Mouse (Mus musculus) layer of hippocampus, postnatal 10 days (tissue): ENCODE measurements around the gene Cacnb1. TPM values are rescaled to one million over a fixed set of nuclear protein-coding genes. Genes with fewer than 3 reads are reported as not detected.

Experiments used
- DNase-seq, 2 experiments: peaks; one replicate each; pipeline ENCODE4 v3.0.0; 2021; ENCODE audit warnings: low spot score in 2 of 2
- long read RNA-seq: library from polyadenylated mRNA; stranded (forward); transcript quantifications from one replicate; pipeline ENCODE4 v2.0.0, GENCODE M21; 2023
- total RNA-seq, 2 experiments: library from RNA; stranded (reverse); gene quantifications; 2 replicates each; pipeline ENCODE4 v1.2.3; 2021

The Cacnb1 gene
- 100 to 1,000 TPM; 118 TPM for total RNA-seq
- long read RNA-seq, transcript Cacnb1-201 (14 exons, 3,396 nt) = minor isoform, 10 of 55 reads
- long read RNA-seq, transcript Cacnb1-205 (13 exons, 1,745 nt) = major isoform, 20 of 55 reads
- long read RNA-seq, partial matches to known transcripts = 4 of 55 reads
- long read RNA-seq, other reads (novel, unspliced or antisense) = 20 of 55 reads

DNA sequence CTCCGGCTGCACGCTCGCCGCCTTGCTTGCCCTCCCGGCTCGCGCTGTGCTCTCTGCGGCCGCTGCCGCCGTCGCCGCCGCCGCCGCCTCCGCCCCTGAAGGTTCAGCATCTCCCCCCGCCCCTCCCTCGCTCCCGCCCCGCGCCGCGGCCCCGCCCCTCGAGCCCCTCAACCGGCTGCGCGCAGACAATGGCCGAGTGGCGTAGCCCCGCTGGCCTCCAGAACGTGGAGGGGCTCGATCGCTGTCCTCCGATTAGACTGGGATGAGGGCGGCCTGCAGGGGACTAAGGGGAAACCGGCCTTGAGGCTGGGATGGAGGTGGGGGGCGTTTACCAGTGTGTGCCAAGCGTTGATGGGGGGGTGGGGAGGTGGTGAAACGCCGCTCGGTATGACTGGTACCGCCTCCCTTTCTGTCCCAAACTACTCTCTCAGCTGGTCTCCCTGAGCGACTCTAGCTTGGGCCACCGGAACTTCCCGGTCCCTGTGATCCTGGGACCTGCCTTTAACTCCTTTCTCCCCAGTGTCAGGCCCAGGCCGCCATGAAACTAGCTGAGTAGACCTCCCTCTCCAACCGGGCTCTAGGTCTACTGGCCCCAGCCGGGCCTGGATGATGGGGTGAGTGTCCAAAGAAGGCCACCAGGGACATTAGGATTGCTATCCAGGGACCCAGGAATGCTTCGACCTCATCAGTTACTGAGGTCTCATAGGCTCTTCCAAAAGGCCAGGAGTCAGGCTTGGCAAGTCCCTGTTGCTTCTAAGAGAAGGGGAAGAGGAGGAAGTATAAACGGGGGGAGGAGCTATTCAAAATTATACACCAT lies at the start of gene Cacnb1:
Gene Cacnb1, minus strand, starts transcription at position 480 of the 817 bp plus-strand sequence.
- DNase-seq = peak; percentile 69 to 79

DNA sequence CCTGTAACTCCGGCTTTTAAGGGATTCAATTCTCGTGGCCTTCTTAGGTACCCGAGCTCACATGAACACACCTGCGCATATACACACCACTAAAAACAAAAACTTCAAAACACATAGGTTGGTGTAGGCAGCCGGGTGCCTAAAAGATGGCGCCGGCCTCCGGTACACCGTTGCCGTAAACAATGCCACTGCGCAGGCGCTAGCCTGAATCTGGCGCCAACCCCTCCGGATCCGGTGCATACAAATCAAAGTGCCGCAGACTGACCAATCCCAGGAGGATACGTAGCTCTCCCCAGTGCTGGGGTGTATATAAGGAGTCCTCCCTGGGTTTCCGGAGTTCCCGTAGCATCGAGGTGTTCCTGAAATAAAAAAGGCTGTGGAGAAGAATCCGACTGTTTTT lies 44.4 kb upstream of the Cacnb1 start:
- DNase-seq = no peak

DNA sequence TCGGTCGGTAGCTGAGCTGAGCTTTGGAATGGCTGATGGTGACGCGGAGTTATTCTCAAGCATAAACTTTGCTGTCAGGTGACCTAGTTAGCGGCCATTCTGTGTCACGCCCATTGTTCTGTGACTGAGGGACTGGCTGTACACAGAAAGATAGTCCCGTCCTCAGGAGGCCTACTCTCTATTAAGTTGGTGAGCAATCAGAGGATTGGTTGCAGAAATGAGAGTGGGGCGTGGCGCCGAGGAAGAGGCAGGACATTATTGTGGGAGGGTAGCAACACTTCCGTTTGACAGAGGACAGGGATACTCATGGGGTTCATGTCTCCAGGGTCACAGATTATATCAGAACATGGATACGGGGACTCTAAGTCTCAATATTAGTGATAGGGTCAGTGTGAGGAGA lies 43.4 kb upstream of the Cacnb1 start:
- DNase-seq = no peak

DNA sequence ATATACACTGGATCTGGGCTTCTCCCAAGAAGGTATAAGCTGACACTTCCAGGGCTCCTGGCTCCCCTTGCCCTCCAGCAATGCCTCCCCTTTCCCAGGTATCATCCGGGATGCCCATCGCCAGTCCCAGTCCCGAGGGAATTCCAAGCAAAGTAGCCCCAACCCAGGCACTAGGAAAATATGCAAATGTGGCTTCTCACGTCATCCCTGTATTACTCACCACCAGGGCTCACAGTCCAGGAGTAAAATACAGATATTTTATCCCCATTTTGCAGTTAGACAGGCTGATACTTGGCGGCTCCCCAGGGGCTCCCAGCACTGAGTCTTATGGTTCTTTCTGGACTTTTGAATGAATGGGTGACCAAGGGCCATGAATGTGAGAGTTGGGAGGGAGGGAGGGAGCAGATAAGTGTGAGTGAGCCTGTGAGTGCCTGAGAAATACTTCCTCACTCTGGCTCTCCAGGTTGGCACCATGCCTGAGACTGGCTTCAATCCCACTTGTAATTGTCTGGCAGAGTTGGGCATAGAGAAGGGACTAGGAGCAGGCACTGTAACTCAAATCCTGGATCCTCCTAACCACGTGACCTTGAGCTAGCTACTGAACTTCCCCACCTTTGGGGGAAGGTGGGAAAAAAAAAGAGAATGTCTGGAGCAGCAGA lies 39.2 kb upstream of the Cacnb1 start:
- DNase-seq = peak; percentile 66 to 72

DNA sequence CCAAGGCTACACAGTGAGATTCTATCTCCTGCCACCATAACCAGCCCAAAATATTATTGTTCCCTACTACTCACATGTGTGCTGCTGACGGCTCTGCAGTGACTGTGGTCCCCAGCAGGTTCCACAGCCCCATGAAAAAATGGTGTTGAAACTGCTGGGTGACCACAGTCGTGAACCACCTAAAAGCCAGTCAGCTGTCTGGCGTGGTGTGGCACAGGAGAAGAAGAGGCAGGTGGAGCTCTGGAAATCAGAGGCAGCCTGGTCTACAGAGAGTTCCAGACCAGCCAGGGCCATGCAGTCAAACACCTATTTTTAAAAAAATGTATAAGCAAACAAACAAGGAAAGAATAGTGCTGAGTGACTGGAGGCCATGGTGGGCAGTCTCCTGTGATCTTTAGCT lies 38.6 kb upstream of the Cacnb1 start:
- DNase-seq = no peak

DNA sequence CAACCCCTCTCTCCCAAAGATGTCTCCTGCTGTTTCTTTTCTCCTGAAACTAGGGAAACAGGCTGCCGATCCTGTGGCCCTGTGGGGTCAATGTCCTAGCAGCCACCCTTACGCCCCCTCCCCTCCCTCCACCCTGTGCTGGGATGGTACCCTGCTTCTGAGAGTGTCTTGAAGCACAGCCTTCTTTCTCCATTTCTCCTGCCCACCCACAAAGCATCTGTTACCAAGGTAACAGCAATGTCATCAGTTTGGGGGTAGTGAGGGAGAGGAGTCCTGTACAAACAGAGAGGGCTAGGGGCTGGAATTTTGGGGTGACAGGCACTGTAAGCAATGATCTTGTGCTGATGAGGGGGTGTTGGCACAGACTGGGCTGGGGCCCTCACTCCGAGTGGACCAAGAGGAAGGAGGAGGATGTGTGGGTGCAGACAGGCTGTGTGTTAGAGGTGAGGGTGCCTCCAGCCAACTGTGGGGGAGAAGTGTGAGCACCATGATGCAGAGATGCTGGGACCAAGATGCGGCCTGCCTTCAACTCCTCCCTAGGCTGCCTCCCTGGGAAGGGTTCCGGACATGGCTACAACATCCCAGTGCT lies 37.4 kb upstream of the Cacnb1 start:
- no peak for DNase-seq

DNA sequence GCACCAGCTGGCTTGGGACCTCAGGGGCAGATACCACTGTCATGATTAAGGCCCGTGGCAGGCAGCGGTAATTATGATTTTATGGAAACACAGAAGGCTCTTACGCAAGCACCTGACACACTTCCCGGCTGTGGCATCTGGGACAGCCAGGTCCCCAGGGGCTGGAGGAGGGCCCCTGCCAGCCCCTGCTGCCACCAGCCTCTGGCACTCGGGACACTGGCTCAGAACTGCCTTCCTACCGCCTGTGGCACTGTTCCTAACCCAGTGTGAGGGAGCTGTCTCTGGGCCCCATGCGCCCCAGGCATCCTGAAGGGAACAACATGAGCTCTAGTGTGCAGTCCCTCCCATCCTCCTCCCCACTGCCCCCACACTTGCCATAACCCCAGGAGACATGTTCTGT lies 36.8 kb upstream of the Cacnb1 start:
- no peak for DNase-seq

DNA sequence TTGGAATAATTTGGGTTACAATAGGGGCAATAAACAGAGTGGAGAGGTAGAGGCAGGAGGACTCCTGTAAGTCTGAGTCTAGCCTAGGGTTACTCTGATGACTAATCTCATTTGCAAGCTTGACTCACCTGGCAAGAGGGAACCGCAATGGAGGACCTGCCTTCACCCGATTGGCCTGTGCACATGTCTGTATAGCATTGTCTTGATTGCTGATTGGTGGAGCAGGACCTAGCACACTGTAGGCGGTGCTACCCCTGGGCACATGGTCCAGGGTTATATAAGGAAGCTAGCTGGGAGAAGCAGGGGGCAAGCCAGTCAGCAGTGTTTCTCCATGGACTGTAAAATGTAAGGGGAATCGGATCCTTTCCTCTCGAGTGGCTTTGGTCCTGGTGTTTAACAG lies 35.2 kb upstream of the Cacnb1 start:
- no peak for DNase-seq

DNA sequence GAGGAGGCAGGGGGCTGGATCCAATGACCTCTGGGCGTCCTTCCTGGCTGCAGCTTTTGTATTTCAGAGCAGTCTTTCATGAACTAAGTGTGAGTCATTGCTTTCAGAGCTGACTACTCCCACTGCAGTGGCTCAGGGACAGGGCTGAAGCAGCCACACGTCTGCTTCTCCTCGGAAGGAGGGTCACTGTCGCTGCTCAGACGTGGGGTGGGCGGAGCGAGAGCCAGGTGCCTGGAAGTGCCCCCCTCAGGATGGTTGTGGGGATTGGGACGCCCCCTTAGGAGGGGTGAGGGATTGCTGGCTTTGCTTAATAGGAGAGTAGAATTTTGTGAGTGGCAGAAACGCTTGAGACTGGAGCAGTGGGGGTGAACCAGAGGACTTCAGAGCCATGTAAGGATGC lies 34.6 kb upstream of the Cacnb1 start:
- DNase-seq = no peak

DNA sequence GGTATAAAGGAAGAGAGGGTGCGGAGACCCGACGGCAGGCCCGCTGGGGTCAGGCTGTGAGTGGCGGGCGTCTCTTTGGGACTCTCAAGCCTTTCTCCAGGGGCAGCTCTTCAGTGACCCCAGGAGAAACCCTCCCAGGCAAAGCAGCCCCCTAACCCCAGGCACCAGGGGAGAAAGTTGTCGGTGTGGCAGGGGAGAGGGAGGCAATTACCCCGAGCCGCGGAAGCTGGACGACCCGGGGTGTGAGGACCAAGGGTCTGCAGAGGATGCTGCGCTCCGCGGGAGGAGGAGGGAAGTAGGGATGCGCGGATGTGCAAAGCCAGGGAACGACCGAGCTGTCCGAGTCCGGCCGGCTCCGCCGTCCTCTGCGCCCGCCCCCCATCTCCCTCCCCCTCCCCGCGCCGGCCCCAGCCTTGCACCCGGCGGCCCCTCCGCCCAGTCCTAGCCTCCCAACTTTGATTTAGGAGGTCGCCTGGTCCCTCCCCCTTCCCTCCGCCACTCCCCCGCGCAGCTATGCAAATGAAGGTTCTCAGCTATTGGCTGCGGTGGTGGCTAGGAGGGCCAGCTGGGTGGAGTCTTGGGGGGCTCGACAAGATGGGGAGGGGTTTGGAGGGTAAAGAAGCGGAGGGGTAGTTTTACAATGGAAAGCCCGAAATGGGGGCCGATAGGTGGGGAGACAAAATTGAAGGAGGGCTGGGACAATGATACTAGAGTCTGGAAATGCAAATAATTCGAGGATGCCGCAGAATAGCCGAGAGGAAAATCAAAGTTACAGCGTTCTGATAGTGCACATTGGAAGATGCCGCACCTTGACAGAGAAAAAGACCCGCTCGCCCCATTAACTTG lies 30.4 kb upstream of the Cacnb1 start, which contains the start of gene Stac2:
Gene Stac2, minus strand, starts transcription at position 474 of the 846 bp plus-strand sequence.
- peak; percentile 58 to 70 for DNase-seq

DNA sequence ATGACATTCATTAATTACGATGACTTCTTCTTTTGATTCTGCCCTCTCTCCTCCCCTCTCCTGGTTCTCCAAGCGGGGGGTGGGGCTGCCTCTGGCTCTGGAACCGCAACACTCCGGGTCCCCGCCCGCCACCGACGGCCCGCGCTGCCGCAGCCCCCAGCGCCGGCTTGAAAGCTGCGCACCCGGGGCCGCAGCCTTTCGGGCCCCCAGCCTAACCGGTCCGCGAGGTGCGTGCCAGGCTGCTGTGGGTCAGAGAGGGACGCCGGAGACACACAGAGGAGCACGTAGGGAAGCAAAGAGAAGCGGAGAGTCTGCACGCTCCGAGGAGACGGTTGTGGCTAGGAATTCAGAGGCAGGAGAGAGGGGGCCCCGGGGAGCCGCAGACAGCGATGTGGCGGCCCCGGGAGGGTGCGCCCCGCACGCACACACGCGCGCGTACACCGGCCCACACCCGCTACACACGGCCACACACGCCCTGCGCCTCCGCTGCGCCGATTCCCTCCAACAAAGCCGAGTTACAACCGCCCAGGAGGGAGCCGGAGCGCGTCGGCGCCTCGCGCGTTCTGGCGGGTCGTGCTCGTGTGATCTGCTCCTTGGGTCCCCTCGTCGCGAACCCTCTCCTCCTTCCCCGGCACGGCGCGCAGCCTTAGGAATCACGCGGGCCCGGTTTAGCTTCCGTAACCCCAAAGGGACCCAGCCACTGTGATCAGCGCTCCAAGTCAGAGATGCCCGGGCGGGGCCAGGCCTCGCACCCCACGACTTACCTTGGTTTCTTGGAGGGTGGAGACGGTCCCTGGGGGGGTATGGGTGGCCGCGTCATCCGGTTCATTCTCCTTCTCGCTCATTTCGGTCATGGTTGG lies 29.5 kb upstream of the Cacnb1 start:
- DNase-seq = no peak

DNA sequence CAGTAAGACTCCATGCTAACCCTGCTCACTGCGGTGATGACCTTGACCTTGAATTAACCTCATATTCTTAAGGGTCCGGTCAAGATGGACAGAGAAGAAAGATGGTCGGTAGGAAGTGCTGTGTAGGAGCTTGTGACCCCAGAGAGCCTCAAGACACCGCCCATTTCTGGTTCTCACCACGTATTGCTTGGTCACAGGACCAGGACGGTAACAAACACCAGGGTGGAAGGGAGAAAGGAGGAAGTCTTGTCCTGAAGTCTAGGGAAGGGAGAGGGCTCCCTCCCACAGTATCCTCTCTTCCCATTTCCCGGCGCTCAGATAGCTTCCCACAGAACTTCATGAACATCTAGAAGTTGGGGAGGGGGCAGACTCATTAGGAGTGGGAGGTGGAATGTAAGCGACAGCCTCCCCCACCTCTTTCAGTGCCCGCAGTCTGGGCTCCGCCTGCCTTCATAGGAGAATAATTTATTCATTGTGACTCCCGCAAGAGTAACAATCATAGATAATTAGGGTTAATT lies 28.8 kb upstream of the Cacnb1 start:
- DNase-seq = no peak

DNA sequence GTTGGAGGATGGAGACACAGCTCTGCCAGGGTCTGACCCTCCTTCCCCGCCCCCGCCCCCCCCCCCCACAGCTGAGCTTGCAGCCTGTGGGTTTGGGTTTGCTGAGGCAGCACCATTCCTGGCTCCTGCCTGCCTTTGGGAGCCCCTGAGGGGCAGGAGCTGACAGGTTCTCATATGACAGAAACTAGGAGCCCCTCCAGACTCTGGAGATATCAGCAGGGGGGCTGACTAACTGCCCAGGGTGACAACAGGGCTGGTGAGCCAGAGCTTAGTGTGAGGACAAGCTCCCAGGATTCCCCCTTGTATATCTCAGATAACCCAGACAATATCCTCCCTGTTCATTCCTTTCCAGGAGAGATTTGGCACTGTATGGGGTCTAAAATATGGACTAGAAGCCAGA lies 28.1 kb upstream of the Cacnb1 start:
- no peak for DNase-seq

DNA sequence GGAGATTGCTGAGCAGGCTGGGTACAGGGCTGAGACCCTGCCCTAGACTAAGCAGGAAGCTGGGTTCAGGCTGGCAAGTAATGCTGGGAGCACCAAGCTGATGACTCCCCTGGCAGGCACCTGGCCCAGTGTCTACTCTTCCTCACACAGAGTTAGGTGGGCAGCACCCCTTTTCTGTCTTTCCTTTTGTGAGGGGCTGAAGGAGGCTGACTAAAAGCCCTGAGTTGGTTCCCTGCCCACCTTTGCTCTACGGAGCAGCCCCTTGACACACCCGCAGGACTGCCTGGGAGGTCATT lies 27.6 kb upstream of the Cacnb1 start:
- DNase-seq = no peak

DNA sequence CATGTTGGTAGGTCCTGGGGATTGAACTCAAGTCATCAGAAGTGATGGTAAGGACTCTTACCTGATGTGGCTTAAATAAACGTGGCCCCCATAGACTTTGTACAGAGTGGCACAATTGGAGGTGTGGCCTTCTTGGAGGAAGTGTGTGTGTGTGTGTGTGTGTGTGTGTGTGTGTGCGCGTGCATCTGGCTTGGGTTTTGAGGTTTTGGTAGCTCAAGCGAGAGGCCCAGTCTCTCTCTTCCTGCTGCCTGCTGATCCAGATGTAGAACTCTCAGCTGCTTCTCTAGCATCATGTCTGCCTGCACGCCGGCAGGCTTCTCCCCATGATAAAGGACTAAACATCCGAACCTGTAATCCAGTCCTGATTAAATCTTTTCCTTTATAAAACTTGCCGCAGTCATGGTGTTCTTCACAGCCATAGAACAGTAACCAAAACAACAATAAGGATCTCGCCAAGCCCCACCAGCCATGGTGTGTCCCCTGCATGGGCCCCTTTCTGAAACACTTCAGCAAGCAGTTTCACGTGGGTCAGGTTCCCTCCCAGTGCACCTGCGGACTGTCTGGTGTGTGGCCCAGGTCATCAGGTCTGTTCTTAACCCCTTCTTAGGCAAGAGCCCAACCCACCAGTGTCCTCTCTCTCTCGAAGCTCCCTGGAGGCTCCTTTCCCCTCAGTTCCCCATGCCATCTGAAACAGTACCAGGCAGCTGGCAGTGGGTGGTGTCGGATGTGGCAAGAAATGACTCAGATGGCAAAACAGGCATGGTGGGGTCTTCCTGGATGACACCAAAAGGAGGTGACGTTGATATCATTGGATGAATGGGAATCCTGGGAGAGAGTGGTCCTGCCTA lies 27.1 kb upstream of the Cacnb1 start:
- no peak for DNase-seq

DNA sequence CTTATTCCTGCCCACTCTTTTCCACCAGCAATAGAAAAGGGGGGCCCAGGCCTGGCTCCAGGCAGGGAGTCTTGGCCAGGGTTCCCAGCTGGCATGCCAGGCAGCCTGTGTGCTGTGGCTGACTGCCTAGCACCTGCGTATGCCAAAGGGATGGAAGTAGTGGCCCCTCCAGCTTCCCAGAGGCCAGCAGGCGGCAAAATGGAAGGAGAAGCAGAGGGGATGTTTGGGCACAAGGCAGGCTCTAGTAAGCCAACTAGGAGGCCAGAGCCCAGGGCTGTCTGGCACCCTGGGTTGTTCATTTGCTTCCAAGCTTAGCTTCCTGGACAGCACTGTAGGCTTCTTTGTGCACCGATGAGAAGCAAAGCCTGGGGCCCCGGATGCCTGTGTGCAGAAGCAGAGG lies 24.9 kb upstream of the Cacnb1 start:
- peak; percentile 86 to 87 for DNase-seq

DNA sequence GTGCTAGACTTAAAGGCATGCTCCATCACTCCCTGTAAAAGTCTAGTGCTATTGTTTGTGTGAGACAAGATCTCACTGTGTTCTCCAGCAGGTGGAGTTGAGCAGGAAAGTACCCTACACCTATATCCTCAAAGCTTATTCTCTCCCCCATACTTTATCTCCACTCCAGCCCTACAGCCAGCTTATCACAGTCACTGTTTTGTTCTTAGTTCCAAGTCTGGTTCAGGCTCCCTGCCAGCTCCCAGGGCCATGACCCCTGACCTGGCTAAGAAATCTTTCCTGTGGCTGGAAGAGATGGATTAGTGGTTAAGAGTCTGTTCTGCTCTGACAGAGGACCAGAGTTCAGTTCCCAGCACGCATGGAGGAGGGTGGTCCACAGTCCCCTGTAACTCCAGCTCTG lies 23.6 kb upstream of the Cacnb1 start:
- DNase-seq = no peak

DNA sequence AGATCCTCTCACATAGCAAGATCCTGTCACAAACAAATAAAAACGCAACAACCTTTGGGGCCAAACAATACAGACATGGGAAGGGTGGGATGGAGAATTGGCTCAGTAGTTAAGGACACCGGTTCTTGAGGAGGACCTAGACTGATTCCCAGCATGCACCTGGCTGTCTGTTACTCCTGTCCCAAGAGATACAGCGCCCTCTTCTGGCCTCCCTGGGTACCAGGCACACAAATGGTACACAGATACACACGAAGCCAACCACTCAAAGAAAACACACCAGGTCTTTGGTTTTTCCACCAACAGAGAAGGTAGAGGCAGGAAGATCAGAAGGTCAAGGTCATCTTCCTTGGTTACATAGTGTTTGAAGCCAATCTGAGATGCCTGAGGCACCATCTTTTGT lies 22.8 kb upstream of the Cacnb1 start:
- DNase-seq = no peak

DNA sequence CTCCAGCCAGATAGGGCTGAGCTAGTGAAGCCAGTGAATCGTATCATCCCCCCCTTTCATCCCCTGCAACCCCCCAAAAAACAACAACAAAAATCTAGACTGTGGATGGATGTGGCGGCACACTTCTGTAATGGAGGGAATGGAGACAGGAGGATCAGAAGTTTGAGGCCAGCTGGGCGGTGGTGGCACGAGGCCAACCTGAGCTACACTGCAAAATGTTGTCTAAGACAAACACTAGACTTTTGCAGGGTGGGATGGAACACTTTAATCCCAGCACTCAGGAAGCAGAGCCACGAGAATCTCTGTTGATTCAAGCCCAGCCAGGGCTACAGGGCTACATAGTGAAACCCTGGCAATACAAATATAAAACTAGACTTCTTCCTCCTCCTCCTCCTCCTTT lies 21.2 kb upstream of the Cacnb1 start:
- no peak for DNase-seq
